Mouse (Mus musculus) testis, adult 2 months (tissue): ENCODE data around the gene Epha5. TPM values are rescaled to one million over a fixed set of nuclear protein-coding genes. Genes with fewer than 3 reads are reported as not detected.
A peak's percentile ranks its signal among the peaks of the same experiment; 100 is the strongest.

ENCODE experiments used
- H3K27ac ChIP-seq: fragments of 200-500 bp; 2 replicates; pipeline ENCODE4 v1.5.1; 2012; ENCODE audit warnings: low read depth, low read length; ENCODE audit not compliant: control insufficient read depth, insufficient read depth
- H3K27me3 ChIP-seq: fragments of 200-500 bp; 2 replicates; pipeline ENCODE4 v1.6.1; 2012; ENCODE audit warnings: mild to moderate bottlenecking, low read length, moderate library complexity; ENCODE audit not compliant: control insufficient read depth, insufficient read depth
- H3K36me3 ChIP-seq: fragments of 200-500 bp; 2 replicates; pipeline ENCODE4 v1.6.1; 2012; ENCODE audit warnings: mild to moderate bottlenecking, low read length; ENCODE audit not compliant: control insufficient read depth, insufficient read depth
- H3K4me1 ChIP-seq: fragments of 200-500 bp; 2 replicates; pipeline ENCODE4 v1.6.1; 2012; ENCODE audit warnings: low read length; ENCODE audit not compliant: control insufficient read depth, insufficient read depth
- H3K4me3 ChIP-seq: fragments of 200-500 bp; 2 replicates; pipeline ENCODE4 v1.5.1; 2012; ENCODE audit warnings: low read depth, mild to moderate bottlenecking, low read length, moderate library complexity, mixed read lengths; ENCODE audit not compliant: control insufficient read depth
- CTCF ChIP-seq: fragments of 200-500 bp; IDR thresholded peaks from 2 replicates; pipeline ENCODE4 v1.5.1; 2012; ENCODE audit warnings: low read depth, mild to moderate bottlenecking, inconsistent platforms, low read length, moderate library complexity; ENCODE audit not compliant: control insufficient read depth, insufficient read depth, insufficient replicate concordance
- POLR2A ChIP-seq: fragments of 200-500 bp; IDR thresholded peaks from 2 replicates; pipeline ENCODE4 v1.6.1; 2012; ENCODE audit warnings: low read depth, mild to moderate bottlenecking, inconsistent platforms, low read length, moderate library complexity; ENCODE audit not compliant: control insufficient read depth
- polyA plus RNA-seq: library from polyadenylated mRNA; depleted of rRNA; stranded (reverse); fragments of >200 nt; gene quantifications from 2 replicates; pipeline ENCODE4 v1.2.3, GENCODE M21; 2012

Gene Epha5
- polyA plus RNA-seq, 1 experiment, result 0.02 TPM

DNA sequence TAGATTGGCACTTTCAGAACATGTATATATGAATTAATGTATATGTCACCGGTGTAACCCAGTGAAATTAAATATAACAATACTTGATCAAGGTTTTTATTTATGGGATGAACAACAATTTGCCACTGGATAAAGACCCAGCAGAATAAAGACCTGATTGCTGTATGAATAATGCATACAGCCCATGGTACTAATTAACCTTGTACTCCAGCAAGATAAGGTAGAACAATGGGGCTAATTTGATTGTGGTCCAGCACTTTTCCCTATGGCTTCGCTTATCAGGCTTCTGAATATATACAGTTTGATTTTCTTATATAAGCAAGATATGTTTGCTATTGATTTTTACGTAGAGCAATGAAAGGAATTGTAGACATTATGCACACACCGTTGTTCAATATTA is 103.6 kb downstream of the Epha5 start:
- TF ChIP-seq CTCF (no peak), POLR2A (no peak)
- Histone ChIP-seq H3K4me3 (no peak overlapping the region), H3K36me3 (no peaks in the 10 kb centered on the region), H3K27ac (no peak overlapping the region), H3K27me3 (no peaks in the 10 kb centered on the region), H3K4me1 (no peaks in the 10 kb centered on the region)

DNA sequence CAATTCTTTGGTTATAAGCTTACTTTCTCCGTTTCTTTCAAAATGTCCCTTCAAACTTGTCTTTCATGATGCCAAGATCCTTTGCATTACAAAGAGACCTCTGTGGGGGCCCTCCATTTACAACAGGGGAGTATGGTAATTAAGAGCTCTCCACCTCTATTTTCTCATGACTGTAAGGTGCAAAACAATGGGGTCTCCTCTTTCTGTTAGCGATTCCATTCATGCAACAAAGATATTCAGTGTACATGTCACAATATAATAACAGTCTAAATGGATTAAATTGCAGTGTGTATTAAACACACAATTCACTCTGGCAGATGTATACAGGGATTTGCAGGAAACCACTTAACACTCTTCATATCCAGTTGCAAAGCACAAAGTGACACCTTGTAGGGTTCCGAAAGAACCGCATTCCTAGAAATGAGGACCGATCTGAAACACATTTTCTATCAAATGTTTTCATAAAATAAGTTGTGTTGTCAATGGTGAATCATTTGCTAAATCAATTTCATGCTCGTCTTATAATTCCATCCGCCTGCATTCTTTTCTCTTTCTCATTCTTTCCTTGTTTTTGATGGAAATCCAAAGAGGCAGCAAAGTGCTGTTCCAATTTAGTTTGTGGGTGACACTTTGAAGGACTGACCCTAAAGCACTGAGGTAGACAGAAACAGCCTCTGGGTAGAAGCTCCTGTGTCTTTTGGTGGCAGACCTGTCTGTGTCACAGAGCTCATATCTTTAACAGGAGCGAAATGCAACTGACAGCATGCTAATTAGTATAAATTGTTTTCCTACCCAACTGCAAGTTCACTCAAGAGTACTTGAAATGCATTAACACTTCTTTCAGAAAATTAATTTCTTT is 118.1 kb downstream of the Epha5 start:
- no peaks in the 10 kb centered on the region for H3K36me3 ChIP-seq
- no peaks in the 10 kb centered on the region for H3K4me1 ChIP-seq
- TF ChIP-seq CTCF, result no peak
- TF ChIP-seq POLR2A, result no peak
- H3K27ac ChIP-seq, result no peak overlapping the region
- H3K27me3 ChIP-seq, result no peaks in the 10 kb centered on the region
- H3K4me3 ChIP-seq, result no peak overlapping the region

DNA sequence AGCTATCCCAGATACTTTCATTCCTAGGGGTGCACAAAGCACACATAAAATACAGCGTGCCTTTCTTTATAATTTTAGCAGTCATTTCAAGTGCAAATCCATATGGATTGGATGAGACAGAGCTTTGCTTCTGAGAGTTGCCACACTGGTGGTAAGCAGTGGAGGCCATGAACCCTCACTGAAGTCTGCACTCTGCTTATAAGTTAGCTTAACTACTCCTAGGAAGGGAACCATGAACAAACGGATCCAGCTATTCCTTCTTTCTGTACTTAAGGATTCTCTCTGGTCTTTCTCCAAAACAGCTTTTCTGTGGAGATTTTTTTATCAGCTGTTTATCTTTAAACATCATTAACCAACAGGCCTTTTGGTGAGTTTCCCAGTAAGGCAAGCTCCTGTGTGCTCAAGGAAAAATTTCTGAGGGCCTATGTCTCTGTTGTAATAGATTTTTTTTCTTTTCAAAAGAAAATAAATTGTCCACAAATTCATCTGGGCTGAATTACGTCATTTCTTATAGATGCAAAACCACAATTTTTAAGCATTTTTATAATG is 127.7 kb downstream of the Epha5 start:
- no peak overlapping the region for H3K4me3 ChIP-seq
- no peaks in the 10 kb centered on the region for H3K36me3 ChIP-seq
- TF ChIP-seq CTCF, result no peak
- TF ChIP-seq POLR2A, result no peak
- no peak overlapping the region for H3K27ac ChIP-seq
- no peaks in the 10 kb centered on the region for H3K27me3 ChIP-seq
- no peaks in the 10 kb centered on the region for H3K4me1 ChIP-seq

DNA sequence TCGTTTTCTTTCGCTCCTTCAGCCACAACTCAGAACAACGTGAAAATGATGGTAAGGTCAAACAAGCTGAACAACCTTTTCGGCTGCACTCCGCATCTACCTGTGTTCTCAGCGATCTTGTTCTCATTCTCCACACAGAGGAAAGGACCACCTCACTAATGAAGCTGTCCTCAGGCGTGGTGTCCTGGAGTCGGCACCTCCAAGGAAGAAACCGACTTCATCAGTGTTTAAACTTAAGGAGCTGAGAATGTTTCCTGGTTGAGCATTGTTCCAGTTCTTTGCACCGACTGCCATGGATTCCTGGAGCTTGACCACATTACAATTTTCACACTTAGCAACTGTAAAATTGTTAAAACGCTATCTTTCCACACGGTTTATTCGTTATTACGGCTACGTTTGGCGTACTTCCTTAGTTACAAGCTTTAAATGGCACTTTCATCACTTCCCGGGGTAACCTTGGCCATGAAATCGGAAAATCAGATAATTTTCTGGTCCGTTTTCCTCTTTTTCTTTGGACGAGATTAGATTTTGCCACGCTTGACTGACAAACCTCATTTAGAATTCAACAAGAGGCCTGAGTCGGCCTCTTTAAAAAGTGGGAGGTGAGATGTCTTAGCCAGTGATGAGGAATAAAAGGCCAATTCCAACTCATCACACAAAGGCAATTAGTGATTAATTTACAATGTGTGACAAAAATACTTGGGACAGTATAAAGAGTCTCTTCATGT is 135.7 kb downstream of the Epha5 start:
- Histone ChIP-seq H3K4me3 (peak overlapping the region; percentile 51), H3K27ac (no peak overlapping the region), H3K27me3 (no peaks in the 10 kb centered on the region), H3K4me1 (no peaks in the 10 kb centered on the region), H3K36me3 (no peaks in the 10 kb centered on the region)
- TF ChIP-seq CTCF, result no peak
- TF ChIP-seq POLR2A, result no peak

GRCm38 (mm10) chr5:84276996-84277395 is 140.2 kb downstream of the Epha5 start:
- TF ChIP-seq POLR2A (no peak), CTCF (no peak)

GRCm38 (mm10) chr5:84265407-84265806 is 151.8 kb downstream of the Epha5 start:
- no peaks in the 10 kb centered on the region for H3K27me3 ChIP-seq
- TF ChIP-seq POLR2A (no peak), CTCF (no peak)
- no peak overlapping the region for H3K27ac ChIP-seq
- H3K4me1 ChIP-seq, result no peaks in the 10 kb centered on the region
- H3K4me3 ChIP-seq, result no peak overlapping the region
- H3K36me3 ChIP-seq, result no peaks in the 10 kb centered on the region

More at GRCm38 (mm10) chr5:84276996-84277395, 140.2 kb downstream of the Epha5 start:
- Histone ChIP-seq H3K27me3 (no peaks in the 10 kb centered on the region), H3K27ac (no peak overlapping the region), H3K36me3 (no peaks in the 10 kb centered on the region), H3K4me1 (no peaks in the 10 kb centered on the region), H3K4me3 (no peak overlapping the region)

DNA sequence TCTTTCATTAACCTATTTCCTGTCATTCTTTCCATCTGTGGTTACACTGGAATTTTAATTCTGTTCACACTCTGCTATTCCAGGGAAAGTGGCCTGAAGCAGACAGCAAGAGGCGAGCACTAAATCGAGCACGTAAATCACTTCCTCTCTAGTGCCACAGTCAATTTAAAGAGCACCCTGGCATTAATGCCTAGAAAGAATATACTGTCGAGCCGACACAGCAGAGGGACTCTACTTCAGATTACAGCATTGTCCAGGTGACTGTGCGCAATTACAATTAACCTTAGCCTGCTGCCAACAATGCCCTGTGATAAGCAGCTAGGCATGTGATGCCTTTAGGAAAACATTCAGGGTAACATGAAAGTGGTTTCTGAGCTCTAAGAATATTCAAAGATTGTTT is 153.2 kb downstream of the Epha5 start:
- no peaks in the 10 kb centered on the region for H3K27me3 ChIP-seq
- TF ChIP-seq POLR2A, result no peak
- no peak overlapping the region for H3K27ac ChIP-seq
- H3K4me3 ChIP-seq, result no peak overlapping the region
- no peaks in the 10 kb centered on the region for H3K4me1 ChIP-seq
- H3K36me3 ChIP-seq, result no peaks in the 10 kb centered on the region
